Mouse (Mus musculus): ENCODE measurements at regions not wholly inside any gene's neighbourhood (a gene's known extent, or its start where the extent isn't known, plus 50 kb on each side); places are given as distances from the start of the nearest gene placed in this dataset.

DNA sequence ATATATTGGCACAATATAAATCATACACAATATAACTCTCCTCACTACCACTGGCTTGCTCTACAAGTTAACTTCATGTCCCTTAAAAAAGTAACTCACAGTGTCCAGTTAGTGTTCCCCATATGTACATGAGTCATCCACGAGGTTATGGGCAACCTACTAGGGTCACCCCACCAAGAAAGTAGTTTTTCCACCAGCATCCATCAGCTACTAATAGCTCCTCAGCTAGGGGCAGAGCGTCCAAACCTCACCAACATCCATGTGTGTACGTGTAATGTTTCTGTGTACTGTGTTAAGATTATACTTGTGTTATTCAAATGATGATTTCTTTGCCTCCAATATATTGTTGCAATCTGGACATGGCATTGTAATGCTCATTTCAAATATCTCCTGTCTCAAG, 264.7 kb upstream of the 9630041A04Rik start:
- 48% methylated on average over 3 of the region's 3 CpGs for WGBS (ENCODE audit: insufficient replicate concordance)
- no peaks in the 10 kb centered on the region for H3K27me3 ChIP-seq
- no peaks in the 10 kb centered on the region for H3K36me3 ChIP-seq
- H3K9me3 ChIP-seq (replicated peaks), result no peaks in the 10 kb centered on the region
- H3K27ac ChIP-seq, result no peak overlapping the region
- no peak overlapping the region for H3K9ac ChIP-seq
- H3K4me3 ChIP-seq (replicated peaks), result no peak overlapping the region
- DNase-seq (no peak), ATAC-seq (ENCODE audit: low read depth) (no peak)
- no peaks in the 10 kb centered on the region for H3K4me1 ChIP-seq (replicated peaks)
- no peak overlapping the region for H3K4me2 ChIP-seq

DNA sequence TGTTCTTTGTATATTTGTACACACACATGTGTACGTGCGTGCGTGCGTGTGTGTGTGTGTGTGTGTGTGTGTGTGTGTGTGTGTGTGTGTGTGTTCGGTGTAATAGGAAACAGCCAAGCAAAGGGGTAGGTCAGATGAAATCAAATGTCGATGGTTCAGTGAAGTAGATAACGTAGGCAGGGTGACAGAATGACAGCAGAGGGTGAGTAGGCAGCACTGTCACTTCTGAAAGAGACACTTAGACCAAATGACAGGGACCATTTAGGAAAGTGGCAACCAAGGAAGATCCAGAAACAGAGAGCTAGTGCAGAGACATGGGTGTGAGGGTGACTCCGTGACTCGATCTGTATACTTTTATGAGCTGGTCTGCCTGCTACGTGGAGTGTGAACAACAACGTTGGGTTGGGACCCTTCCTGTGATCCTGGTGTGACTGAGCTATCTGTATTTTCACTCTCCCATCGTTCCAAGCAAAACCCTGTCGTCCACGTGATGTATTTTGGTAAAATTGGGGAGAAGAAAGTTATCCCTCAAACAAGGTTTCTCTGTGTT, 266.5 kb upstream of the 9630041A04Rik start:
- H3K9me3 ChIP-seq (replicated peaks), result no peaks in the 10 kb centered on the region
- H3K27me3 ChIP-seq, result no peaks in the 10 kb centered on the region
- ATAC-seq (ENCODE audit: low read depth) (no peak), DNase-seq (no peak)
- H3K36me3 ChIP-seq, result no peaks in the 10 kb centered on the region
- H3K4me2 ChIP-seq, result no peak overlapping the region
- H3K9ac ChIP-seq, result no peak overlapping the region
- WGBS (ENCODE audit: insufficient replicate concordance), result 69% methylated on average over 14 of the region's 14 CpGs
- no peak overlapping the region for H3K27ac ChIP-seq
- no peaks in the 10 kb centered on the region for H3K4me1 ChIP-seq (replicated peaks)
- no peak overlapping the region for H3K4me3 ChIP-seq (replicated peaks)

DNA sequence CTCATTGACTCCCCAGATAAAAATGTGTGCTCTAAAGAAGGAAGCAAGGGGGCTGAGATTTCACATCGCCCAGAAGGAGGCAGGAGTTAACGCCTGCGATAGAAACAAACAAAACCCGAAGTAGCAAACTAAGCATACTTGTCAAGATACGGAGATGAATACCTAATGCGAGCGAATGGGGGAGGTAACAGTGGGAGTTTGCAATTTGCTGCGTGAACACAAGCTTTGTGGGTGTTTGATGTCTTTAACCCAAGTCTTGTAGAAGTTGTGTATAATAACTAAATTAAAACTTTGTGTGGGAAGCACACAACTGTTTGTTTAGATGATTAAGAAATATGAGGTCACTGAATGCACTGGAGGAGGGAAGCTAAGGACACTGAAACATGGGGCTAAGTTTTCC, 269.0 kb upstream of the 9630041A04Rik start:
- no peaks in the 10 kb centered on the region for H3K9me3 ChIP-seq (replicated peaks)
- 67% methylated on average over 8 of the region's 8 CpGs for WGBS (ENCODE audit: insufficient replicate concordance)
- H3K9ac ChIP-seq, result no peak overlapping the region
- H3K27ac ChIP-seq, result no peak overlapping the region
- no peak for ATAC-seq (ENCODE audit: low read depth)
- H3K36me3 ChIP-seq, result no peaks in the 10 kb centered on the region
- no peak overlapping the region for H3K4me2 ChIP-seq
- no peaks in the 10 kb centered on the region for H3K27me3 ChIP-seq
- DNase-seq, result no peak
- no peaks in the 10 kb centered on the region for H3K4me1 ChIP-seq (replicated peaks)
- H3K4me3 ChIP-seq (replicated peaks), result no peak overlapping the region

DNA sequence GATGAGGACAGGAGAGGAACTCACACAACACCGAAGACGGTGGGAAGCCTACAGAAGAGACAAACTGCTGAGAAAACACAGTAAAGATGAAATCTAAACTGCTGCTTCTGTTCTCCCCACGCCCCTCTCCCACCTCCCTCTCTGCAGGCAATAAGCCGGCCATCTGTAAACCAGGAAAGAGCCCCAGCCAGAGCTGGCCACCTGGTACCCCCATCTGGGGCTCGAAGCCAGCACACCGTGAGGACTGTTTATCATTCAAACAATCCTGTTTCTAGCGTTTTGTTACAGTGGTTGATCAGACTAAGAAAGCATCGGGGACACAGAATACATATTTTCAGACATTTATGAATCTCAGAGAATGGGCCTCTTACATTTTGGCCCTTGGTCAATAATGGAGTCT, 270.0 kb upstream of the 9630041A04Rik start:
- Histone ChIP-seq H3K4me2 (no peak overlapping the region), H3K9me3 (replicated peaks) (no peaks in the 10 kb centered on the region), H3K27ac (no peak overlapping the region), H3K9ac (no peak overlapping the region), H3K27me3 (no peaks in the 10 kb centered on the region), H3K36me3 (no peaks in the 10 kb centered on the region), H3K4me1 (replicated peaks) (no peaks in the 10 kb centered on the region), H3K4me3 (replicated peaks) (no peak overlapping the region)
- no peak for DNase-seq
- no peak for ATAC-seq (ENCODE audit: low read depth)
- 73% methylated on average over 8 of the region's 8 CpGs for WGBS (ENCODE audit: insufficient replicate concordance)

DNA sequence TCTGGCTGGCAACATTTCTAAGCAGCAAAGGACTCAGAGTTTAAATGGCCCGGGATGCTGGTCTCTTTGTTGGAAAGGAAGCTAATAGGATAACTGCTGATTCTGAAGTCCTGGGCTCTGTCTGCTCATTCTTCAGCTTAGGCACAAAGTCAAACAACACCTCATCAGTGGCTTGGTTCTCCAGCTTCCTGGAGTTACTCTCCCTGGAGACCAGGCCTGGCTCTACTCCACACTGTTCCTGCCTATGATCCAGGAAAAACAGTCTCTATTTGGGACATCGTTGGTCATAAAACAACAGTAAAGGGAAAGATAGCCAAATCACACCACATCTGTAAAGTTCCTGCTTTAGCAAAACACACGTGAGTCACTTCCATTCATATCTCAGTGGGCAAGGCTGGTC, 271.3 kb upstream of the 9630041A04Rik start:
- no peaks in the 10 kb centered on the region for H3K4me1 ChIP-seq (replicated peaks)
- H3K9me3 ChIP-seq (replicated peaks), result no peaks in the 10 kb centered on the region
- H3K9ac ChIP-seq, result no peak overlapping the region
- H3K4me2 ChIP-seq, result no peak overlapping the region
- DNase-seq (no peak), ATAC-seq (ENCODE audit: low read depth) (no peak)
- H3K27me3 ChIP-seq, result no peaks in the 10 kb centered on the region
- no peak overlapping the region for H3K4me3 ChIP-seq (replicated peaks)
- H3K27ac ChIP-seq, result no peak overlapping the region
- WGBS (ENCODE audit: insufficient replicate concordance), result 63% methylated on average over 3 of the region's 3 CpGs
- no peaks in the 10 kb centered on the region for H3K36me3 ChIP-seq

DNA sequence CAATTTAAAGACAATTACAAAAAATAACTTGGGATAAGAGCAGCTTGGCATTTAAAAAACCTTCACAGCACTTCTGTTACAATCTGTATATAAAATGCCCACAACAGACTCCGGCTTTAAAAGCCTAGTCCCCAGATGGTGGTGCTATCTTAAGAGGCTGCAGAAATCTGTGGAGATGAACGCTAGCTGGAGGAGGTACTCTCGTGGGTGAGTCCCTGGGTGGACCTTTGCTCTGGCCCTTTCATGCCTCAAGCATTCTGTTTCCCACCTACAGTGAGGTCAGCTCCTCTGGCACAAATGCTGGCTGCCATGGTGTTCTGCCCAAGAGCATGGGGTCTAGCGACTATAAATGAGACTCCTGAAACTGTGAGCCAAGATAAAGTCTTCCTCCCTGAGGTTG, 280.6 kb upstream of the 9630041A04Rik start:
- DNase-seq, result no peak
- no peaks in the 10 kb centered on the region for H3K9me3 ChIP-seq (replicated peaks)
- no peaks in the 10 kb centered on the region for H3K36me3 ChIP-seq
- ATAC-seq (ENCODE audit: low read depth), result no peak
- no peak overlapping the region for H3K4me3 ChIP-seq (replicated peaks)
- H3K4me1 ChIP-seq (replicated peaks), result no peaks in the 10 kb centered on the region
- H3K27ac ChIP-seq, result no peak overlapping the region
- WGBS (ENCODE audit: insufficient replicate concordance), result 57% methylated on average over 4 of the region's 4 CpGs
- H3K9ac ChIP-seq, result no peak overlapping the region
- no peaks in the 10 kb centered on the region for H3K27me3 ChIP-seq
- no peak overlapping the region for H3K4me2 ChIP-seq

DNA sequence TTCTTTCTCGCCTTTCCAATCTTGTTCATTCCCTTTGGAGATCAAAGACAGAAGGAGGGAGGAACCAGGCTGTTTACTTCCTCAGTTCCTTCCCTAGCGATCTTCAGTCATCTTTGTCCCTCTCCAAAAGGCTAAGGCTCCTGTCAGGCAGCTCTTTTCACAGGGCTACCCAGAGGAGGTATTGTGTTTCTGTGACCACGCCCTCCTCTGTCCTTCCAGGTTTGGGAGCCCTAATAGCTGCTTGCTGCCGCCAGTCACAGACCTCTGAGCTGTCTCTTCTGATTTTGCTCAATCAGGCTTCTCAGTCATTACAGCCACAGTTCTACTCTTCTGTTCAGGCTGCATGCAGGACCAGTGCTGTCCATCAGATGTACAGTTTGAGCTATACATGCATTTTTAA, 290.9 kb upstream of the 9630041A04Rik start:
- Histone ChIP-seq H3K4me3 (replicated peaks) (no peak overlapping the region), H3K9ac (no peak overlapping the region), H3K27me3 (no peaks in the 10 kb centered on the region), H3K27ac (no peak overlapping the region), H3K36me3 (no peaks in the 10 kb centered on the region), H3K4me2 (no peak overlapping the region), H3K4me1 (replicated peaks) (no peaks in the 10 kb centered on the region), H3K9me3 (replicated peaks) (no peaks in the 10 kb centered on the region)
- WGBS (ENCODE audit: insufficient replicate concordance), result 16% methylated on average over 4 of the region's 4 CpGs
- no peak for ATAC-seq (ENCODE audit: low read depth)
- no peak for DNase-seq

DNA sequence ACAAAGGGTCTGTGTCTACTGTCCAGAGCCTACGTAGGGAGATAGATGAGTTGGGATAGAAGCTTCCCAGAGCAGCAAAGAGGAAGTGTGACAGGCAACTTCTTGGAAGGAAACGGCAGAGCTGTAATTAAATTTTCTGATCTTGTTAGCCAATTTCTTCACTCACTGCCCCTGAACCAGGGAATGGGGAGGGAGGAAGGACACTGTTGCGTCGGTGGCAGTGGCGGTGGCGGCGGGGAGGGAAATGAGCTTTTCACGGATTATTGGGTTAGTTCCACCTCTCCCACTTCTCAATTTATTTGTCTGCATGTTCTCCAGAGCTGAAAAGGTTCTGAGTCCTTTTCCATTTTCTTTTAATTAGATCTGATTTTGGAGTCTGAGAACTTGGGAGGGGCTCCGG, 298.4 kb upstream of the 9630041A04Rik start:
- 61% methylated on average over 9 of the region's 9 CpGs for WGBS (ENCODE audit: insufficient replicate concordance)
- Histone ChIP-seq H3K4me3 (replicated peaks) (no peak overlapping the region), H3K9me3 (replicated peaks) (no peaks in the 10 kb centered on the region), H3K36me3 (no peaks in the 10 kb centered on the region), H3K4me2 (no peak overlapping the region), H3K4me1 (replicated peaks) (no peaks in the 10 kb centered on the region), H3K27me3 (no peaks in the 10 kb centered on the region), H3K9ac (no peak overlapping the region), H3K27ac (no peak overlapping the region)
- no peak for ATAC-seq (ENCODE audit: low read depth)
- no peak for DNase-seq

DNA sequence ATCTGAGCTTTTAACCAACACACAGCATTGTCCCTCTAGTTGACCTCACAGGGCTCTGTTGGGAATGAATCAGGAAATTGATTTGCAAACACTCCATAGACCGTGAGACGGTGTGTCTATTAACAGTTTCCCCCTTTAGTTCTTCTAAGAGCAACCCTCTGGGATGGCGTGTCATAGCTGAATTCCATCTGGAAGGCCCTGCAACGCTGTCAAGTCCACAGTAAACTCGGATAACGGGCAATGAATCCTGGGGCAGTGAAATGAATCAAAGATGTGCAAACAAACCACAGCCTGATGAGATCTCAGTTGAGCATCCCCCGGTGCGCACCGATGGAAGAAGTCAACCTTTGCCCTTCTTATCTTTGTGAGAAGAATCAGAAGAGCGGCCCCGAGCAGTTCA, 302.3 kb upstream of the 9630041A04Rik start:
- H3K4me1 ChIP-seq (replicated peaks), result no peaks in the 10 kb centered on the region
- no peak for DNase-seq
- no peaks in the 10 kb centered on the region for H3K9me3 ChIP-seq (replicated peaks)
- H3K4me3 ChIP-seq (replicated peaks), result no peak overlapping the region
- H3K27me3 ChIP-seq, result no peaks in the 10 kb centered on the region
- H3K9ac ChIP-seq, result no peak overlapping the region
- H3K27ac ChIP-seq, result no peak overlapping the region
- WGBS (ENCODE audit: insufficient replicate concordance), result 66% methylated on average over 11 of the region's 11 CpGs
- no peaks in the 10 kb centered on the region for H3K36me3 ChIP-seq
- ATAC-seq (ENCODE audit: low read depth), result no peak
- H3K4me2 ChIP-seq, result no peak overlapping the region

DNA sequence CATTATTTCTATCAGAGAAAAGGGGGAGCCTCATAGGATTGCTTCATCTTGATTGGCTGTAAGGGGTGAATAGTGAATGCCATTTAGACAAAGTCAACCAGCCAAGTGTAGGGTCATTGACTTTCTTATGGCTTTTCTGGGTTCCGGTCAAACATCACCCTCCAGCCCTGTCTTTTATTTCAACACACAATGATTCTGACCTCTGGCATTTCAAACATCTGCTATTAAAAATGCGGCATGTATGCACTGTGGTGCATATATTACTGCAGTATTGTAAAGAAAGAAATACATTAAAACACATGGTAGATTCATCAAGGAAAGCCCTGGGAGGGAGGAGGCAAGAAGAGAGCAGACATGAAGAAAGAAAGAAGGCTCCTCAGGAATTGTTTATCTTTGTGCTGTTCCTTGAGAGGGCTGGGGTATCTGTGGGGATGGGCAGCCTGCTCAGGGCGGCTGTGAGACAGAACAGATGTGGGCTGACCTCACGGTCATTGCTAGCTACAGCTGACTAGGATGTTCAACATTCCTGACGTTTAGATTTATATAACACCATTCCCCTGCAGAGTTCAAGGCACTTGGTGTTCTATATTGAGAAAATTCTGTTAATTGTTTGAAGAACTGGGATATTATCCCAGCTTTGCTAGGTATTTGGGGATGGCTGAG, 303.5 kb upstream of the Ppp2r3a start:
- no peaks in the 10 kb centered on the region for H3K9me3 ChIP-seq (replicated peaks)
- DNase-seq (no peak), ATAC-seq (ENCODE audit: low read depth) (no peak)
- H3K4me3 ChIP-seq (replicated peaks), result no peak overlapping the region
- no peak overlapping the region for H3K9ac ChIP-seq
- H3K27ac ChIP-seq, result no peak overlapping the region
- H3K4me1 ChIP-seq (replicated peaks), result no peaks in the 10 kb centered on the region
- no peak overlapping the region for H3K4me2 ChIP-seq
- H3K27me3 ChIP-seq, result no peaks in the 10 kb centered on the region
- H3K36me3 ChIP-seq, result no peaks in the 10 kb centered on the region
- WGBS (ENCODE audit: insufficient replicate concordance), result 54% methylated on average over 5 of the region's 5 CpGs

DNA sequence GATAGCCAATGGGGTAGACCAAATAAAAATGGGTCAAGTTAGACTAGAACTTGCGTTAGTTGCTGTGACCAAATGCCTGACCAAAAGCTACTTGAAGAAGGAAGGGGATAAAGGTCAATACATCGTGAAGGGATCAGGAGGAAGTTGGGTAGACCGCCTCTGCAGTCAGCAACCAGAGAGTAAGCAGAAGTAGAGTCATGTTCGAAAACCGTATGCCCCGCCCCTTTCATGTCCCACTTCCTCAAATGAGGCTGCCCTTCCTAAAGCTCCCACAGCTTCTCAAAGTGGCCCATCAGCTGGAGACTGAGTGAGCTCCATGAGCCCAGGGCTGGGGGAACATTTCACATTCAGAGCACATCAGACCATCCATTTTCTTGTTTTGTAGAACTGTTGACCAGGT, 301.2 kb upstream of the Ppp2r3a start:
- ATAC-seq (ENCODE audit: low read depth) (no peak), DNase-seq (no peak)
- Histone ChIP-seq H3K27ac (no peak overlapping the region), H3K9me3 (replicated peaks) (no peaks in the 10 kb centered on the region), H3K4me2 (no peak overlapping the region), H3K4me1 (replicated peaks) (no peaks in the 10 kb centered on the region), H3K36me3 (no peaks in the 10 kb centered on the region), H3K9ac (no peak overlapping the region), H3K27me3 (no peaks in the 10 kb centered on the region), H3K4me3 (replicated peaks) (no peak overlapping the region)
- WGBS (ENCODE audit: insufficient replicate concordance), result 26% methylated on average over 6 of the region's 6 CpGs

DNA sequence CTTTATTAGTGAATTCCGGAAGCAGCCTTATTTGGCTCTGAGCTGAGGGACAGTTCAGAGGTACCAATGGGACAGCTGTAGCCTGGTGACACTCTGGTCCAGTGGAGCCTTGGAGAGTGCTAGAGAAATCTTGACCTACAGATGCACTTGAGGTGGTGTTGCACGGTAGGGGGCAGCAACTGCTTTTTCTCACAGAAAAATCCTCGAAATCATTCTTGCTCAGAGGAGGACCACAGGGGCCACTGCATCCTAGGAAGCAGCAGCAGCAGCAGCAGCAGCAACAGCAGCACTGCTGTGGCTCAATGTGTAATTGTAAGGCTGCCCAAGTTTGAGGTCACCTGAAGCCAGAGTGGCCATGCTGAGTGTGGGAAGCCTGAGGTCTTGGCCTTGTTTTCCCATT, 299.7 kb upstream of the Ppp2r3a start:
- H3K36me3 ChIP-seq, result no peaks in the 10 kb centered on the region
- DNase-seq (no peak), ATAC-seq (ENCODE audit: low read depth) (no peak)
- no peak overlapping the region for H3K27ac ChIP-seq
- H3K9ac ChIP-seq, result no peak overlapping the region
- no peaks in the 10 kb centered on the region for H3K27me3 ChIP-seq
- H3K4me3 ChIP-seq (replicated peaks), result no peak overlapping the region
- WGBS (ENCODE audit: insufficient replicate concordance), result 40% methylated on average over 3 of the region's 3 CpGs
- H3K4me1 ChIP-seq (replicated peaks), result no peaks in the 10 kb centered on the region
- no peak overlapping the region for H3K4me2 ChIP-seq
- H3K9me3 ChIP-seq (replicated peaks), result no peaks in the 10 kb centered on the region

Data from liver, embryonic 13.5 days (tissue).